Mouse (Mus musculus) heart, postnatal 0 days (tissue): ENCODE data around the gene Plcl2. TPM values are rescaled to one million over a fixed set of nuclear protein-coding genes. Genes with fewer than 3 reads are reported as not detected.
A peak's percentile ranks its signal among the peaks of the same experiment; 100 is the strongest.

Source experiments
- ATAC-seq: fragments of 200-750 bp; cut with Nextera tagmentation; 2 replicates; pipeline ENCODE4 v1.8.0; 2017; ENCODE audit warnings: low read depth, moderate number of reproducible peaks, moderate library complexity; ENCODE audit not compliant: insufficient read depth
- DNase-seq: peaks from one replicate; pipeline ENCODE4 v3.0.0-alpha.2; 2016; ENCODE audit warnings: low spot score
- H3K27ac ChIP-seq: fragments of 300-500 bp; sonication (generic); 2 replicates; pipeline ENCODE4 v1.5.1; 2014; ENCODE audit warnings: low read depth, mild to moderate bottlenecking
- H3K27me3 ChIP-seq: fragments of 300-500 bp; sonication (generic); 2 replicates; pipeline ENCODE4 v1.6.1; 2014; ENCODE audit warnings: low read length, mixed read lengths; ENCODE audit not compliant: control insufficient read depth, insufficient read depth
- H3K36me3 ChIP-seq: fragments of 300-500 bp; sonication (generic); replicated peaks from 2 replicates; pipeline ENCODE4 v1.6.1; 2014; ENCODE audit warnings: low read length, mixed read lengths; ENCODE audit not compliant: control insufficient read depth, insufficient read depth
- H3K4me1 ChIP-seq: fragments of 300-500 bp; sonication (generic); 2 replicates; pipeline ENCODE4 v1.6.1; 2014; ENCODE audit warnings: antibody characterized with exemption; ENCODE audit not compliant: control insufficient read depth, insufficient read depth
- H3K4me2 ChIP-seq: fragments of 300-500 bp; sonication (generic); 2 replicates; pipeline ENCODE4 v1.6.1; 2014; ENCODE audit warnings: low read depth, mild to moderate bottlenecking, low read length, moderate library complexity
- H3K4me3 ChIP-seq: fragments of 300-500 bp; sonication (generic); 2 replicates; pipeline ENCODE4 v1.5.1; 2014; ENCODE audit warnings: low read depth, low read length
- H3K9ac ChIP-seq: fragments of 300-500 bp; sonication (generic); replicated peaks from 2 replicates; pipeline ENCODE4 v1.6.1; 2014; ENCODE audit warnings: low read depth, low read length, mixed read lengths
- H3K9me3 ChIP-seq: fragments of 300-500 bp; sonication (generic); replicated peaks from 2 replicates; pipeline ENCODE4 v1.6.1; 2016; ENCODE audit warnings: low read length; ENCODE audit not compliant: control insufficient read depth
- CTCF ChIP-seq: IDR thresholded peaks from 2 replicates; pipeline ENCODE4 v1.5.1; 2016; ENCODE audit warnings: antibody characterized with exemption, control low read depth, low read depth
- EP300 ChIP-seq: IDR thresholded peaks from 2 replicates; pipeline ENCODE4 v1.6.1; 2016; ENCODE audit warnings: antibody characterized with exemption, low read depth
- WGBS: fragments of 180-500 bp; shearing (Covaris S2); extraction: QIAGEN DNeasy Blood & Tissue Kit; methylation state at CpG from one replicate; pipeline ENCODE4 v1.1.7; 2014; 5-methylcytosine and 5-hydroxymethylcytosine counted together
- polyA plus RNA-seq: library from polyadenylated mRNA; unstranded; fragments of >200 nt; fragmentation: Nextera tagmentation; extraction: Ambion mirVana; gene quantifications from 2 replicates; pipeline ENCODE4 v1.2.1, GENCODE M21; 2015
- total RNA-seq: library from RNA; depleted of rRNA; stranded (reverse); fragments of >200 nt; gene quantifications from 2 replicates; pipeline ENCODE4 v1.2.3, GENCODE M21; 2014; ENCODE audit warnings: low replicate concordance

The Plcl2 gene
- total and polyA plus RNA-seq, 2 experiments from 2014 or later, result 2.4 to 22.7 TPM

GRCm38 (mm10) chr17:50730896-50731295 lies 221.7 kb downstream of the Plcl2 start:
- H3K4me3 ChIP-seq, result no peak overlapping the region
- H3K9ac ChIP-seq, result no peak overlapping the region
- H3K27ac ChIP-seq, result no peak overlapping the region
- ATAC-seq (no peak), DNase-seq (no peak)
- H3K36me3 ChIP-seq, result no peaks in the 10 kb centered on the region
- WGBS, result 84% methylated on average over 2 of the region's 2 CpGs
- H3K4me2 ChIP-seq, result no peak overlapping the region
- no peaks in the 10 kb centered on the region for H3K9me3 ChIP-seq
- H3K27me3 ChIP-seq, result no peaks in the 10 kb centered on the region
- TF ChIP-seq EP300 (no peak), CTCF (no peak)
- H3K4me1 ChIP-seq, result peaks cover 13% of the 10 kb centered on the region

- no peak for ATAC-seq
- no peak overlapping the region for H3K4me3 ChIP-seq
- H3K9ac ChIP-seq, result no peak overlapping the region
- H3K27ac ChIP-seq, result no peak overlapping the region
- no peak overlapping the region for H3K4me2 ChIP-seq
- H3K27me3 ChIP-seq, result no peaks in the 10 kb centered on the region
- H3K4me1 ChIP-seq, result peaks cover 22% of the 10 kb centered on the region
- TF ChIP-seq EP300, result no peak
- no peak for TF ChIP-seq CTCF
- DNase-seq, result no peak
- no peaks in the 10 kb centered on the region for H3K9me3 ChIP-seq
- H3K36me3 ChIP-seq, result no peaks in the 10 kb centered on the region
- 81% methylated on average over 5 of the region's 5 CpGs for WGBS
Measured at GRCm38 (mm10) chr17:50731876-50732275, 222.7 kb downstream of the Plcl2 start.

- Histone ChIP-seq H3K9me3 (no peaks in the 10 kb centered on the region), H3K27me3 (no peaks in the 10 kb centered on the region), H3K4me1 (peaks cover 32% of the 10 kb centered on the region), H3K36me3 (no peaks in the 10 kb centered on the region), H3K9ac (no peak overlapping the region), H3K27ac (no peak overlapping the region), H3K4me2 (no peak overlapping the region), H3K4me3 (no peak overlapping the region)
- TF ChIP-seq CTCF (no peak), EP300 (no peak)
- no peak for DNase-seq
- WGBS, result 74% methylated on average over 7 of the region's 7 CpGs
- ATAC-seq, result no peak
Measured at GRCm38 (mm10) chr17:50733390-50733789, 224.2 kb downstream of the Plcl2 start.

- TF ChIP-seq CTCF (no peak), EP300 (no peak)
- DNase-seq, result no peak
- Histone ChIP-seq H3K9ac (no peak overlapping the region), H3K4me2 (no peak overlapping the region), H3K4me1 (peaks cover 32% of the 10 kb centered on the region), H3K27me3 (no peaks in the 10 kb centered on the region), H3K27ac (peak overlapping the region; percentile 82), H3K36me3 (peaks cover 4% of the 10 kb centered on the region; the same call in 1 of the 2 replicates), H3K9me3 (no peaks in the 10 kb centered on the region), H3K4me3 (no peak overlapping the region)
- no peak for ATAC-seq
- WGBS, result 81% methylated on average over 6 of the region's 6 CpGs
Measured at GRCm38 (mm10) chr17:50734781-50735180, 225.6 kb downstream of the Plcl2 start.

- Histone ChIP-seq H3K4me3 (no peak overlapping the region), H3K27ac (peak overlapping the region; percentile 82), H3K4me2 (no peak overlapping the region), H3K4me1 (peaks cover 32% of the 10 kb centered on the region), H3K27me3 (no peaks in the 10 kb centered on the region), H3K9ac (no peak overlapping the region), H3K9me3 (no peaks in the 10 kb centered on the region), H3K36me3 (peaks cover 11% of the 10 kb centered on the region; the same call in 1 of the 2 replicates)
- ATAC-seq (peak; percentile 69), DNase-seq (peak; percentile 72)
- 31% methylated on average over 4 of the region's 4 CpGs for WGBS
- TF ChIP-seq EP300 (0 out of 2 replicates have a peak, but pooled peaks have one; percentile 40), CTCF (no peak)
Measured at GRCm38 (mm10) chr17:50735382-50735954, 226.3 kb downstream of the Plcl2 start.
